Mouse (Mus musculus) midbrain, embryonic 14.5 days (tissue): ENCODE data around the gene Scn1b. TPM values are rescaled to one million over a fixed set of nuclear protein-coding genes. Genes with fewer than 3 reads are reported as not detected.

Experiments used
- ATAC-seq: fragments of 200-750 bp; cut with Nextera tagmentation; 2 replicates; pipeline ENCODE4 v1.8.0; 2017; ENCODE audit warnings: moderate number of reproducible peaks, moderate library complexity; ENCODE audit not compliant: low FRiP score, low TSS enrichment
- DNase-seq: peaks from one replicate; pipeline ENCODE4 v3.0.0-alpha.2; 2015
- H3K27ac ChIP-seq: fragments of 300-500 bp; sonication (generic); replicated peaks from 2 replicates; pipeline ENCODE4 v1.5.1; 2014; ENCODE audit warnings: mild to moderate bottlenecking, low read depth, low read length, moderate library complexity
- H3K27me3 ChIP-seq: fragments of 300-500 bp; sonication (generic); 2 replicates; pipeline ENCODE4 v1.6.1; 2014; ENCODE audit warnings: low read length, control low read depth, mixed read lengths; ENCODE audit not compliant: control insufficient read depth, insufficient read depth
- H3K36me3 ChIP-seq: fragments of 300-500 bp; sonication (generic); 2 replicates; pipeline ENCODE4 v1.6.1; 2014; ENCODE audit warnings: low read length, control low read depth; ENCODE audit not compliant: control insufficient read depth, insufficient read depth
- H3K4me1 ChIP-seq: fragments of 300-500 bp; sonication (generic); 2 replicates; pipeline ENCODE4 v1.6.1; 2014; ENCODE audit warnings: mild to moderate bottlenecking, antibody characterized with exemption, low read length, control low read depth; ENCODE audit not compliant: control insufficient read depth, insufficient read depth
- H3K4me2 ChIP-seq: fragments of 300-500 bp; sonication (generic); 2 replicates; pipeline ENCODE4 v1.6.1; 2014; ENCODE audit warnings: mild to moderate bottlenecking, low read length, moderate library complexity
- H3K4me3 ChIP-seq: fragments of 300-500 bp; sonication (generic); replicated peaks from 2 replicates; pipeline ENCODE4 v1.5.1; 2014; ENCODE audit warnings: low read depth, low read length
- H3K9ac ChIP-seq: fragments of 300-500 bp; sonication (generic); replicated peaks from 2 replicates; pipeline ENCODE4 v1.6.1; 2014; ENCODE audit warnings: mild to moderate bottlenecking, low read length, moderate library complexity
- H3K9me3 ChIP-seq: fragments of 300-500 bp; sonication (generic); 2 replicates; pipeline ENCODE4 v1.6.1; 2016; ENCODE audit warnings: low read length, control low read depth, mixed read lengths; ENCODE audit not compliant: control insufficient read depth
- WGBS: fragments of 180-500 bp; shearing (Covaris S2); extraction: QIAGEN DNeasy Blood & Tissue Kit; methylation state at CpG from one replicate; pipeline ENCODE4 v1.1.7; 2014; 5-methylcytosine and 5-hydroxymethylcytosine counted together
- polyA plus RNA-seq: library from polyadenylated mRNA; unstranded; fragments of >200 nt; fragmentation: Nextera tagmentation; extraction: Ambion mirVana; gene quantifications from 2 replicates; pipeline ENCODE4 v1.2.1, GENCODE M21; 2014

The Scn1b gene
- polyA plus RNA-seq, 1 experiment from 2014 or later = 5.6 TPM

- no peak overlapping the region for H3K27ac ChIP-seq
- H3K9ac ChIP-seq = no peak overlapping the region
- no peaks in the 10 kb centered on the region for H3K9me3 ChIP-seq
- H3K4me3 ChIP-seq = no peak overlapping the region
- no peaks in the 10 kb centered on the region for H3K4me1 ChIP-seq
- H3K4me2 ChIP-seq = no peak overlapping the region
- ATAC-seq (no peak), DNase-seq (no peak)
- H3K27me3 ChIP-seq = no peaks in the 10 kb centered on the region
- H3K36me3 ChIP-seq = no peaks in the 10 kb centered on the region
- WGBS = 28% methylated on average over 3 of the region's 3 CpGs
Observed at GRCm38 (mm10) chr7:31080611-31081010, 46.2 kb downstream of the Scn1b start.

- WGBS = 90% methylated on average over 8 of the region's 8 CpGs
- no peaks in the 10 kb centered on the region for H3K9me3 ChIP-seq
- no peak for DNase-seq
- H3K36me3 ChIP-seq = no peaks in the 10 kb centered on the region
- H3K27ac ChIP-seq = no peak overlapping the region
- no peak overlapping the region for H3K4me3 ChIP-seq
- no peak overlapping the region for H3K4me2 ChIP-seq
- no peaks in the 10 kb centered on the region for H3K4me1 ChIP-seq
- H3K27me3 ChIP-seq = no peaks in the 10 kb centered on the region
- no peak for ATAC-seq
- H3K9ac ChIP-seq = no peak overlapping the region
Observed at GRCm38 (mm10) chr7:31079670-31080069, 47.1 kb downstream of the Scn1b start.

DNA sequence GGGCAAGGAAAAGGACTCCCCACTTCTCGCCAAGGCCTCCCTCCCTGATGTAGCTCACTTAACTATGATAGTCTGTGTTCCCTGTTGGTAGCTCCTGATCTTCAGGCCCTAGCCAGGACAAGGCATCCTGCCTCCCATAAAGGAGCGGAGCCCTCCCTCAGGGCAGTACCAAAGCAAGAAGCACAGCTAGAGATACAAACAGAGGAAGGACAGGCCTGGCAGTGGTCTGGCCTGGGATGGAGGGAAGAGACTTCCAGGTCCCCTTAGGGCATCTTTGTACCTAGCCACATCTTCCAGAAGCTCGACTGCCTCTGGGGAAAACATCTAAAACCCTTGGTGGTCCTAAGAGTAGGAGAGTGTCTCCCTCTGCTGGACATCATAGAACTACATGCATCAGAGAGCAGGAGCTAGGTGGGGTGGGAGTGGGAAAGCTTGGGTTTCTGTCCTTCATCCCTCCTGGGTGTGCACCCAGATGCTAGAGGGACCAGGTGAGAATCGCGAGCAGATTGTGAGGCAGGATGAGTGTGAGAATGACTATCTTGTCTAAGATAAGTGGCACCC is 48.8 kb downstream of the Scn1b start:
- H3K4me3 ChIP-seq = no peak overlapping the region
- 55% methylated on average over 5 of the region's 5 CpGs for WGBS
- no peaks in the 10 kb centered on the region for H3K4me1 ChIP-seq
- no peak overlapping the region for H3K4me2 ChIP-seq
- H3K27me3 ChIP-seq = no peaks in the 10 kb centered on the region
- no peak overlapping the region for H3K9ac ChIP-seq
- no peaks in the 10 kb centered on the region for H3K36me3 ChIP-seq
- no peak overlapping the region for H3K27ac ChIP-seq
- H3K9me3 ChIP-seq = no peaks in the 10 kb centered on the region
- no peak for ATAC-seq
- DNase-seq = peak; percentile 83

GRCm38 (mm10) chr7:31077470-31077869 is 49.3 kb downstream of the Scn1b start:
- DNase-seq (no peak), ATAC-seq (no peak)
- no peaks in the 10 kb centered on the region for H3K27me3 ChIP-seq
- H3K27ac ChIP-seq = no peak overlapping the region
- no peaks in the 10 kb centered on the region for H3K9me3 ChIP-seq
- no peak overlapping the region for H3K4me3 ChIP-seq
- no peaks in the 10 kb centered on the region for H3K4me1 ChIP-seq
- H3K4me2 ChIP-seq = no peak overlapping the region
- WGBS = 65% methylated on average over 6 of the region's 6 CpGs
- no peak overlapping the region for H3K9ac ChIP-seq
- no peaks in the 10 kb centered on the region for H3K36me3 ChIP-seq

DNA sequence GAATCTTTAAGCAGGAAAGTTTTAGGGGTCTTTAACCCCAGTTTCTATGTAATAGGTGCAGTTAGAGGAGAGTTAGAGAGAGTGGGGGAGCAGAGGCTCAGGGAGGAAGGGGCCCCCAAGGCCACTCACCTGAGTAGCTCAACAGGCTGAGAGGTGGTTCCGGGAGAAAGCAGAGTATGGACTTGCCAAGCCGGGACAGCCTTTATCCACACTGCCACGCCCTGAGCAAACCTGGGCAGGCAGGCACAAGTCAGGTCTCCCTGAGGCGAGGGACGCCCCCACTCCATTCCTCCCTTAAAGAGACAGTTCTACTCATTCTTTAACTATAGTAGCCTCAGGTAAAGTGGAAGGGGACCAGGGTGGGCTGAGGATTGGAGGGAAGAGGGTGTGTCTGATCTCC is 50.3 kb downstream of the Scn1b start, which contains the start of gene Fxyd3:
Gene Fxyd3 (minus strand): TSS at position 213 of the 400 bp plus-strand sequence.
- no peak within 1 kb of the TSS for H3K27ac ChIP-seq
- H3K4me1 ChIP-seq = no peaks in the 10 kb centered on the region
- no peak within 1 kb of the TSS for H3K9ac ChIP-seq
- H3K27me3 ChIP-seq = no peaks in the 10 kb centered on the region
- ATAC-seq (no peak), DNase-seq (no peak)
- WGBS = 66% methylated on average over 5 of the region's 5 CpGs
- no peaks in the 10 kb centered on the region for H3K36me3 ChIP-seq
- H3K4me2 ChIP-seq = no peak within 1 kb of the TSS
- H3K9me3 ChIP-seq = no peaks in the 10 kb centered on the region
- H3K4me3 ChIP-seq = no peak within 1 kb of the TSS

GRCm38 (mm10) chr7:31074713-31075069 is 52.1 kb downstream of the Scn1b start:
- DNase-seq = no peak
- no peak for ATAC-seq
- no peak overlapping the region for H3K4me3 ChIP-seq
- no peaks in the 10 kb centered on the region for H3K4me1 ChIP-seq
- WGBS = 68% methylated on average over 5 of the region's 5 CpGs
- H3K36me3 ChIP-seq = no peaks in the 10 kb centered on the region
- no peak overlapping the region for H3K9ac ChIP-seq
- no peak overlapping the region for H3K4me2 ChIP-seq
- H3K27ac ChIP-seq = no peak overlapping the region
- H3K27me3 ChIP-seq = no peaks in the 10 kb centered on the region
- no peaks in the 10 kb centered on the region for H3K9me3 ChIP-seq

DNA sequence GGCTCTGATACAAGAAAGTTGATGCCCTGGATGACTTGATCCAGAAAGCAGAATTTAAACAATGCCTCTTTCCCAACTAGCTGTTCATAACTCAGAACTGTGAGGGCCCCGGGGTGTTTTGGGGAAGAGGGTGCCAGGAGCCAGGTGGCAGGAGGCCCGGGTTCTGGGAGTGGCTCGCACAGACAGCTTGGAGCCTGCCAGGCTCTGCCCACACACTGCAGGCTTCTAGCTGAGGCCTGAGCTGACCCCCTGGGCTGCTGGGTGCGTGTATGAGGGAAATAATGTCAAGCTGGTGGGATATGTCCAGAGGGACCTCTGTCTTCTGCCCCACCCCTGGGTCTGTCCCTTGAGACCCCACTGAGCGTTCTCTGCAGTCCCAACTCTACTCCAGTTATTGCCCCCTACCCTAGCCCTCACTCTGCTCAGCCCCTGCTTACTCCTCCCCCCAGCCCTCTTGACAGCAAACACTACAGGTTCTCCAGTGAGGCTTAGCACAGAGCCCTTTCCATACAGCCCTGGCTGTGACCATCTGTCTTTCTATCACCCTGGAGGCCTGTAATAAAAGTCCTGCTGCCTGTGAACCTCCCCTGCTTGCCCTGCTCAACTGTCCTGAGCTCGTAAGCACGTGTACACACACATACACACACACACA is 52.6 kb downstream of the Scn1b start:
- Histone ChIP-seq H3K36me3 (no peaks in the 10 kb centered on the region), H3K9me3 (no peaks in the 10 kb centered on the region), H3K27me3 (no peaks in the 10 kb centered on the region), H3K4me2 (no peak overlapping the region), H3K4me3 (no peak overlapping the region), H3K9ac (no peak overlapping the region), H3K27ac (no peak overlapping the region), H3K4me1 (no peaks in the 10 kb centered on the region)
- DNase-seq (no peak), ATAC-seq (no peak)
- WGBS = 65% methylated on average over 7 of the region's 7 CpGs

- Histone ChIP-seq H3K27me3 (no peaks in the 10 kb centered on the region), H3K36me3 (no peaks in the 10 kb centered on the region), H3K9me3 (no peaks in the 10 kb centered on the region), H3K27ac (no peak overlapping the region), H3K4me1 (no peaks in the 10 kb centered on the region), H3K4me3 (no peak overlapping the region), H3K9ac (no peak overlapping the region), H3K4me2 (no peak overlapping the region)
- DNase-seq = no peak
- ATAC-seq = no peak
Observed at GRCm38 (mm10) chr7:31073546-31073945, 53.3 kb downstream of the Scn1b start.

DNA sequence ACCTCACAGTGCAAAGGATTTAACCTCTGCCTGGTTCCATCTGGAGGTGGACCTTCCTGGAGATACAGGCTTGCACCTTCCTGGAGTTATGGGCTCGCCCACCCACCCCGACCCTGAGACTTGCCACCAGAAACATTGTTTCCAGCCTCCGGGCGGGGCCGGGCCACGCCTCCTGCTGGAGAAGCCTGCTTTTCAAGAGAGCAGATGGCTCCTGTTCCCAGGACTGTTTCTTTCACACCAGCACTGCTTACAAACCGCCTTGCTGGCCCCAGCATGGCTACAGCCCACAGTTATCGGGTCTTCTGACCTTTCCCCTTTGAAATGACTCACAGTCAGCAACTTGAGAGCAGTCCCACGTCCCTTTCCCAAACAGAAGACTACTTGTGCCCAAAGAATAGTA is 54.5 kb downstream of the Scn1b start:
- no peak overlapping the region for H3K27ac ChIP-seq
- 65% methylated on average over 9 of the region's 9 CpGs for WGBS
- no peak for DNase-seq

More for the DNA sequence above, 54.5 kb downstream of the Scn1b start:
- no peak for ATAC-seq
- Histone ChIP-seq H3K4me2 (no peak overlapping the region), H3K4me1 (no peaks in the 10 kb centered on the region), H3K4me3 (no peak overlapping the region), H3K9me3 (no peaks in the 10 kb centered on the region), H3K27me3 (no peaks in the 10 kb centered on the region), H3K36me3 (no peaks in the 10 kb centered on the region), H3K9ac (no peak overlapping the region)
